Mouse (Mus musculus): ENCODE measurements at regions not wholly inside any gene's neighbourhood (a gene's known extent, or its start where the extent isn't known, plus 50 kb on each side); places are given as distances from the start of the nearest gene placed in this dataset.
"Not testable (repeated sequence)": the region's sequence is repeated elsewhere in the genome, so short reads cannot be mapped to it uniquely, and the experiment has no call there.

GRCm38 (mm10) chr14:16079096-16079495, 170.0 kb upstream of the Ngly1 start:
- no peak for DNase-seq (ENCODE audit: low read depth, low spot score)
- no peaks in the 10 kb centered on the region for H3K36me3 ChIP-seq (ENCODE audit: control insufficient read depth, insufficient read depth, low read length, poor library complexity, severe bottlenecking)
- no peaks in the 10 kb centered on the region for H3K27me3 ChIP-seq (ENCODE audit: control insufficient read depth, insufficient read depth, low read length, poor library complexity, severe bottlenecking)

GRCm38 (mm10) chr14:16087231-16087630, 161.8 kb upstream of the Ngly1 start:
- H3K27me3 ChIP-seq (ENCODE audit: control insufficient read depth, insufficient read depth, low read length, poor library complexity, severe bottlenecking); DNase-seq (ENCODE audit: low read depth, low spot score): not testable (repeated sequence)

GRCm38 (mm10) chr14:16092391-16093132, 156.5 kb upstream of the Ngly1 start:
- DNase-seq (ENCODE audit: low read depth, low spot score): no peak
- H3K36me3 ChIP-seq (ENCODE audit: control insufficient read depth, insufficient read depth, low read length, poor library complexity, severe bottlenecking): no peaks in the 10 kb centered on the region
- no peaks in the 10 kb centered on the region for H3K27me3 ChIP-seq (ENCODE audit: control insufficient read depth, insufficient read depth, low read length, poor library complexity, severe bottlenecking)

More at GRCm38 (mm10) chr14:16087231-16087630, 161.8 kb upstream of the Ngly1 start:
- not testable (repeated sequence) for H3K36me3 ChIP-seq (ENCODE audit: control insufficient read depth, insufficient read depth, low read length, poor library complexity, severe bottlenecking)

- no peaks in the 10 kb centered on the region for H3K27me3 ChIP-seq (ENCODE audit: control insufficient read depth, insufficient read depth, low read length, poor library complexity, severe bottlenecking)
- no peak for DNase-seq (ENCODE audit: low read depth, low spot score)
- H3K36me3 ChIP-seq (ENCODE audit: control insufficient read depth, insufficient read depth, low read length, poor library complexity, severe bottlenecking): no peaks in the 10 kb centered on the region
These were observed 156.0 kb upstream of the Ngly1 start for GRCm38 (mm10) chr14:16093133-16093505.

GRCm38 (mm10) chr14:16109414-16109813, 139.7 kb upstream of the Ngly1 start:
- DNase-seq (ENCODE audit: low read depth, low spot score): no peak
- no peaks in the 10 kb centered on the region for H3K27me3 ChIP-seq (ENCODE audit: control insufficient read depth, insufficient read depth, low read length, poor library complexity, severe bottlenecking)

GRCm38 (mm10) chr14:16132672-16133071, 116.4 kb upstream of the Ngly1 start:
- no peaks in the 10 kb centered on the region for H3K36me3 ChIP-seq (ENCODE audit: control insufficient read depth, insufficient read depth, low read length, poor library complexity, severe bottlenecking)
- DNase-seq (ENCODE audit: low read depth, low spot score): peak; percentile 24

More at GRCm38 (mm10) chr14:16109414-16109813, 139.7 kb upstream of the Ngly1 start:
- no peaks in the 10 kb centered on the region for H3K36me3 ChIP-seq (ENCODE audit: control insufficient read depth, insufficient read depth, low read length, poor library complexity, severe bottlenecking)

GRCm38 (mm10) chr14:16133410-16133809, 115.7 kb upstream of the Ngly1 start:
- no peak for DNase-seq (ENCODE audit: low read depth, low spot score)
- H3K27me3 ChIP-seq (ENCODE audit: control insufficient read depth, insufficient read depth, low read length, poor library complexity, severe bottlenecking): no peaks in the 10 kb centered on the region
- H3K36me3 ChIP-seq (ENCODE audit: control insufficient read depth, insufficient read depth, low read length, poor library complexity, severe bottlenecking): no peaks in the 10 kb centered on the region

More at GRCm38 (mm10) chr14:16132672-16133071, 116.4 kb upstream of the Ngly1 start:
- no peaks in the 10 kb centered on the region for H3K27me3 ChIP-seq (ENCODE audit: control insufficient read depth, insufficient read depth, low read length, poor library complexity, severe bottlenecking)

- H3K36me3 ChIP-seq (ENCODE audit: control insufficient read depth, insufficient read depth, low read length, poor library complexity, severe bottlenecking): no peaks in the 10 kb centered on the region
- DNase-seq (ENCODE audit: low read depth, low spot score): no peak
- H3K27me3 ChIP-seq (ENCODE audit: control insufficient read depth, insufficient read depth, low read length, poor library complexity, severe bottlenecking): no peaks in the 10 kb centered on the region
These were observed 112.9 kb upstream of the Ngly1 start for GRCm38 (mm10) chr14:16136187-16136586.

- H3K36me3 ChIP-seq (ENCODE audit: control insufficient read depth, insufficient read depth, low read length, poor library complexity, severe bottlenecking): no peaks in the 10 kb centered on the region
- no peak for DNase-seq (ENCODE audit: low read depth, low spot score)
- H3K27me3 ChIP-seq (ENCODE audit: control insufficient read depth, insufficient read depth, low read length, poor library complexity, severe bottlenecking): no peaks in the 10 kb centered on the region
These were observed 104.8 kb upstream of the Ngly1 start for GRCm38 (mm10) chr14:16144299-16144698.

GRCm38 (mm10) chr14:16146811-16147210, 102.3 kb upstream of the Ngly1 start:
- Histone ChIP-seq H3K27me3 (ENCODE audit: control insufficient read depth, insufficient read depth, low read length, poor library complexity, severe bottlenecking) (no peaks in the 10 kb centered on the region), H3K36me3 (ENCODE audit: control insufficient read depth, insufficient read depth, low read length, poor library complexity, severe bottlenecking) (no peaks in the 10 kb centered on the region)
- no peak for DNase-seq (ENCODE audit: low read depth, low spot score)

GRCm38 (mm10) chr14:16151815-16152214, 97.3 kb upstream of the Ngly1 start:
- no peak for DNase-seq (ENCODE audit: low read depth, low spot score)
- Histone ChIP-seq H3K36me3 (ENCODE audit: control insufficient read depth, insufficient read depth, low read length, poor library complexity, severe bottlenecking) (no peaks in the 10 kb centered on the region), H3K27me3 (ENCODE audit: control insufficient read depth, insufficient read depth, low read length, poor library complexity, severe bottlenecking) (no peaks in the 10 kb centered on the region)

GRCm38 (mm10) chr14:16152702-16153101, 96.4 kb upstream of the Ngly1 start:
- no peak for DNase-seq (ENCODE audit: low read depth, low spot score)
- no peaks in the 10 kb centered on the region for H3K27me3 ChIP-seq (ENCODE audit: control insufficient read depth, insufficient read depth, low read length, poor library complexity, severe bottlenecking)
- no peaks in the 10 kb centered on the region for H3K36me3 ChIP-seq (ENCODE audit: control insufficient read depth, insufficient read depth, low read length, poor library complexity, severe bottlenecking)

GRCm38 (mm10) chr14:16155106-16155505, 94.0 kb upstream of the Ngly1 start:
- Histone ChIP-seq H3K36me3 (ENCODE audit: control insufficient read depth, insufficient read depth, low read length, poor library complexity, severe bottlenecking) (no peaks in the 10 kb centered on the region), H3K27me3 (ENCODE audit: control insufficient read depth, insufficient read depth, low read length, poor library complexity, severe bottlenecking) (no peaks in the 10 kb centered on the region)
- no peak for DNase-seq (ENCODE audit: low read depth, low spot score)

- no peaks in the 10 kb centered on the region for H3K27me3 ChIP-seq (ENCODE audit: control insufficient read depth, insufficient read depth, low read length, poor library complexity, severe bottlenecking)
- DNase-seq (ENCODE audit: low read depth, low spot score): peak; percentile 40
- no peaks in the 10 kb centered on the region for H3K36me3 ChIP-seq (ENCODE audit: control insufficient read depth, insufficient read depth, low read length, poor library complexity, severe bottlenecking)
These were observed 78.9 kb upstream of the Ngly1 start for GRCm38 (mm10) chr14:16170226-16170625.

- no peak for DNase-seq (ENCODE audit: low read depth, low spot score)
- Histone ChIP-seq H3K36me3 (ENCODE audit: control insufficient read depth, insufficient read depth, low read length, poor library complexity, severe bottlenecking) (no peaks in the 10 kb centered on the region), H3K27me3 (ENCODE audit: control insufficient read depth, insufficient read depth, low read length, poor library complexity, severe bottlenecking) (no peaks in the 10 kb centered on the region)
These were observed 76.8 kb upstream of the Ngly1 start for GRCm38 (mm10) chr14:16172261-16172660.

GRCm38 (mm10) chr14:16173292-16173691, 75.8 kb upstream of the Ngly1 start:
- peak; percentile 91 for DNase-seq (ENCODE audit: low read depth, low spot score)
- H3K36me3 ChIP-seq (ENCODE audit: control insufficient read depth, insufficient read depth, low read length, poor library complexity, severe bottlenecking): no peaks in the 10 kb centered on the region
- H3K27me3 ChIP-seq (ENCODE audit: control insufficient read depth, insufficient read depth, low read length, poor library complexity, severe bottlenecking): no peaks in the 10 kb centered on the region
